Mouse (Mus musculus): ENCODE data around the gene Coro1b.

The Coro1b gene

GRCm38 (mm10) chr19:4189051-4189620 lies 40.7 kb downstream of the Coro1b start:
- no peak for DNase-seq (ENCODE audit: low read depth, low spot score)

GRCm38 (mm10) chr19:4190831-4191334 lies 42.5 kb downstream of the Coro1b start, which contains the start of gene Tbc1d10c:
Gene Tbc1d10c (minus strand): TSS chr19:4191284.
- DNase-seq (ENCODE audit: low read depth, low spot score): no peak

GRCm38 (mm10) chr19:4191528-4192250 lies 43.3 kb downstream of the Coro1b start, which contains the start of gene Ppp1ca:
Gene Ppp1ca (plus strand): TSS chr19:4192065.
- DNase-seq (ENCODE audit: low read depth, low spot score): peak; percentile 96

- DNase-seq (ENCODE audit: low read depth, low spot score): peak; percentile 43
These were observed 44.0 kb downstream of the Coro1b start for GRCm38 (mm10) chr19:4192251-4192985.

- no peak for DNase-seq (ENCODE audit: low read depth, low spot score)
These were observed 44.7 kb downstream of the Coro1b start for GRCm38 (mm10) chr19:4193129-4193528.

GRCm38 (mm10) chr19:4194021-4194724 lies 45.8 kb downstream of the Coro1b start:
- no peak for DNase-seq (ENCODE audit: low read depth, low spot score)

GRCm38 (mm10) chr19:4194776-4195650 lies 46.6 kb downstream of the Coro1b start:
- DNase-seq (ENCODE audit: low read depth, low spot score): no peak

- no peak for DNase-seq (ENCODE audit: low read depth, low spot score)
These were observed 47.6 kb downstream of the Coro1b start for GRCm38 (mm10) chr19:4196048-4196447.

GRCm38 (mm10) chr19:4196548-4196947 lies 48.1 kb downstream of the Coro1b start:
- no peak for DNase-seq (ENCODE audit: low read depth, low spot score)

GRCm38 (mm10) chr19:4197180-4197579 lies 48.8 kb downstream of the Coro1b start:
- DNase-seq (ENCODE audit: low read depth, low spot score): no peak

- peak; percentile 97 for DNase-seq (ENCODE audit: low read depth, low spot score)
These were observed 53.0 kb downstream of the Coro1b start, which contains the start of gene Rad9a for GRCm38 (mm10) chr19:4201291-4201909. Gene Rad9a (minus strand): TSS chr19:4201662.

- no peak for DNase-seq (ENCODE audit: low read depth, low spot score)
These were observed 53.7 kb downstream of the Coro1b start for GRCm38 (mm10) chr19:4202149-4202548.

- DNase-seq (ENCODE audit: low read depth, low spot score): no peak
These were observed 54.7 kb downstream of the Coro1b start for GRCm38 (mm10) chr19:4203148-4203547.

Measured in mesoderm, embryonic 11.5 days (tissue).